Mouse (Mus musculus): ENCODE data around the gene Mycbp2.

DNA sequence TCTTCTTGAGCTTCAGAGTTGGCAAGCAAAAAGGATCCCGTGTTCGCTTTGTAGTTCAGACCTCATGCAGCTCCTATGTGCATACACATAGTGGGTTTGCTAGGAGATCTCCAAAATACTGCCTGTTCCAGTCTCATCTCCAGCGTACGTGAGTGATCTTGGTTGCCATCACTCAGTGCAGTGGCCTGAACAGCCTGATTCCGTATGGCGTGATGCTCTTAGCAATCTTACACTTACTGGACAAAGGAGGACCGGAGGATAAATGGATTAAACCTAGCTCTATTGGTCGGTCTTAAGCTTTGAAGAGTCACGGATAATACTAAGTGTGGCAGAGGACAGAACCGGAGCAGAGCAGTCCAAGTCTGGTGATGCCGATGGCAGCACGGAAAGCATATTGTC is 277.1 kb downstream of the Mycbp2 start:
- no peak for TF ChIP-seq GATA1 (IDR thresholded peaks at IDR 0.05; ENCODE audit: borderline replicate concordance, low read length)
- no peak for TF ChIP-seq FLI1 (IDR thresholded peaks at IDR 0.05; ENCODE audit: low read length)

All from megakaryocyte, embryonic 14.5 days (primary cell).